Mouse (Mus musculus) urinary bladder, postnatal 25 days (tissue): Measurements from ENCODE around the gene Prkch.

Experiments used
- DNase-seq: peaks from one replicate; pipeline ENCODE4 v3.0.0; 2022; ENCODE audit warnings: low spot score

The Prkch gene

GRCm38 (mm10) chr12:73685875-73686274, 101.3 kb downstream of the Prkch start:
- no peak for DNase-seq

GRCm38 (mm10) chr12:73686456-73686855, 101.9 kb downstream of the Prkch start:
- no peak for DNase-seq

- peak; percentile 72 for DNase-seq
Measured at GRCm38 (mm10) chr12:73687077-73688035, 102.8 kb downstream of the Prkch start.

GRCm38 (mm10) chr12:73692321-73692720, 107.7 kb downstream of the Prkch start:
- no peak for DNase-seq

- peak; percentile 52 for DNase-seq
Measured at GRCm38 (mm10) chr12:73693347-73693746, 108.8 kb downstream of the Prkch start.

- DNase-seq = no peak
Measured at GRCm38 (mm10) chr12:73694690-73695089, 110.1 kb downstream of the Prkch start.

- DNase-seq = no peak
Measured at GRCm38 (mm10) chr12:73695110-73695509, 110.5 kb downstream of the Prkch start.

- no peak for DNase-seq
Measured at GRCm38 (mm10) chr12:73696084-73696483, 111.5 kb downstream of the Prkch start.

GRCm38 (mm10) chr12:73696946-73697345, 112.3 kb downstream of the Prkch start:
- no peak for DNase-seq

GRCm38 (mm10) chr12:73698436-73698835, 113.8 kb downstream of the Prkch start:
- no peak for DNase-seq

GRCm38 (mm10) chr12:73698841-73699240, 114.2 kb downstream of the Prkch start:
- no peak for DNase-seq

- no peak for DNase-seq
Measured at GRCm38 (mm10) chr12:73699471-73700186, 115.0 kb downstream of the Prkch start.

GRCm38 (mm10) chr12:73700544-73701069, 116.0 kb downstream of the Prkch start:
- peak; percentile 42 for DNase-seq

- DNase-seq = no peak
Measured at GRCm38 (mm10) chr12:73701999-73702398, 117.4 kb downstream of the Prkch start.

- no peak for DNase-seq
Measured at GRCm38 (mm10) chr12:73704382-73704781, 119.8 kb downstream of the Prkch start.

GRCm38 (mm10) chr12:73705097-73705690, 120.6 kb downstream of the Prkch start:
- peak; percentile 51 for DNase-seq

- no peak for DNase-seq
Measured at GRCm38 (mm10) chr12:73708498-73708897, 123.9 kb downstream of the Prkch start.

GRCm38 (mm10) chr12:73708920-73709319, 124.3 kb downstream of the Prkch start:
- DNase-seq = peak; percentile 47

- no peak for DNase-seq
Measured at GRCm38 (mm10) chr12:73710846-73711245, 126.2 kb downstream of the Prkch start.

GRCm38 (mm10) chr12:73712122-73712521, 127.5 kb downstream of the Prkch start:
- no peak for DNase-seq

GRCm38 (mm10) chr12:73714589-73714988, 130.0 kb downstream of the Prkch start:
- DNase-seq = no peak

GRCm38 (mm10) chr12:73715331-73715730, 130.7 kb downstream of the Prkch start:
- no peak for DNase-seq
